Mouse (Mus musculus) forebrain, embryonic 13.5 days (tissue): Measurements from ENCODE around the gene Stxbp3. TPM values are rescaled to one million over a fixed set of nuclear protein-coding genes. Genes with fewer than 3 reads are reported as not detected.
A peak's percentile ranks its signal among the peaks of the same experiment; 100 is the strongest.
"Not testable (repeated sequence)": the region's sequence is repeated elsewhere in the genome, so short reads cannot be mapped to it uniquely, and the experiment has no call there.

Source experiments
- ATAC-seq: fragments of 200-750 bp; cut with Nextera tagmentation; 2 replicates; pipeline ENCODE4 v1.8.0; 2017
- H3K27ac ChIP-seq: fragments of 300-500 bp; sonication (generic); 2 replicates; pipeline ENCODE4 v1.5.1; 2015; ENCODE audit warnings: inconsistent platforms, mild to moderate bottlenecking, moderate library complexity
- H3K27me3 ChIP-seq: fragments of 300-500 bp; sonication (generic); 2 replicates; pipeline ENCODE4 v1.6.1; 2015; ENCODE audit warnings: mild to moderate bottlenecking, inconsistent platforms
- H3K36me3 ChIP-seq: fragments of 300-500 bp; sonication (generic); 2 replicates; pipeline ENCODE4 v1.6.1; 2015; ENCODE audit warnings: mild to moderate bottlenecking, inconsistent platforms; ENCODE audit not compliant: poor library complexity, severe bottlenecking
- H3K4me1 ChIP-seq: fragments of 300-500 bp; sonication (generic); 2 replicates; pipeline ENCODE4 v1.6.1; 2015; ENCODE audit warnings: inconsistent platforms
- H3K4me2 ChIP-seq: fragments of 300-500 bp; sonication (generic); 2 replicates; pipeline ENCODE4 v1.6.1; 2015; ENCODE audit warnings: inconsistent platforms, mild to moderate bottlenecking, moderate library complexity
- H3K4me3 ChIP-seq: fragments of 300-500 bp; sonication (generic); 2 replicates; pipeline ENCODE4 v1.5.1; 2015; ENCODE audit warnings: mild to moderate bottlenecking, inconsistent platforms
- H3K9ac ChIP-seq: fragments of 300-500 bp; sonication (generic); 2 replicates; pipeline ENCODE4 v1.6.1; 2015; ENCODE audit warnings: mild to moderate bottlenecking, inconsistent platforms
- H3K9me3 ChIP-seq: fragments of 300-500 bp; sonication (generic); replicated peaks from 2 replicates; pipeline ENCODE4 v1.6.1; 2016; ENCODE audit warnings: inconsistent platforms
- WGBS: fragments of 180-500 bp; shearing (Covaris S2); methylation state at CpG from one replicate; pipeline ENCODE4 v1.1.7; 2015; 5-methylcytosine and 5-hydroxymethylcytosine counted together
- polyA plus RNA-seq: library from polyadenylated mRNA; unstranded; fragments of >200 nt; fragmentation: Nextera tagmentation; extraction: Ambion mirVana; gene quantifications from 2 replicates; pipeline ENCODE4 v1.2.1, GENCODE M21; 2015

Stxbp3 gene
- polyA plus RNA-seq, 1 experiment from 2014 or later, result 16.0 TPM

- H3K27me3 ChIP-seq, result no peaks in the 10 kb centered on the region
- WGBS, result 53% methylated on average over 2 of the region's 2 CpGs
- 0 out of 2 replicates have a peak, but pooled peaks have one; percentile 33 for ATAC-seq
- peaks cover 12% of the 10 kb centered on the region for H3K4me1 ChIP-seq
- H3K27ac ChIP-seq, result no peak overlapping the region
- no peaks in the 10 kb centered on the region for H3K9me3 ChIP-seq
- H3K4me2 ChIP-seq, result no peak overlapping the region
- no peaks in the 10 kb centered on the region for H3K36me3 ChIP-seq
- no peak overlapping the region for H3K9ac ChIP-seq
- H3K4me3 ChIP-seq, result no peak overlapping the region
Observed at GRCm38 (mm10) chr3:108879129-108879528, 38.8 kb upstream of the Stxbp3 start.

- no peaks in the 10 kb centered on the region for H3K36me3 ChIP-seq
- H3K4me1 ChIP-seq, result no peaks in the 10 kb centered on the region
- no peak for ATAC-seq
- 78% methylated on average over 6 of the region's 6 CpGs for WGBS
- no peak overlapping the region for H3K9ac ChIP-seq
- no peak overlapping the region for H3K4me3 ChIP-seq
- H3K27me3 ChIP-seq, result no peaks in the 10 kb centered on the region
- no peaks in the 10 kb centered on the region for H3K9me3 ChIP-seq
- H3K27ac ChIP-seq, result no peak overlapping the region
- no peak overlapping the region for H3K4me2 ChIP-seq
Observed at GRCm38 (mm10) chr3:108870631-108871030, 30.3 kb upstream of the Stxbp3 start.

GRCm38 (mm10) chr3:108867449-108867848 lies 27.1 kb upstream of the Stxbp3 start:
- no peak overlapping the region for H3K4me3 ChIP-seq
- H3K9me3 ChIP-seq, result no peaks in the 10 kb centered on the region
- no peaks in the 10 kb centered on the region for H3K27me3 ChIP-seq
- H3K9ac ChIP-seq, result no peak overlapping the region
- H3K36me3 ChIP-seq, result no peaks in the 10 kb centered on the region
- H3K27ac ChIP-seq, result no peak overlapping the region
- no peak for ATAC-seq
- no peak overlapping the region for H3K4me2 ChIP-seq
- 93% methylated on average over 3 of the region's 3 CpGs for WGBS
- no peaks in the 10 kb centered on the region for H3K4me1 ChIP-seq

GRCm38 (mm10) chr3:108865676-108866075 lies 25.4 kb upstream of the Stxbp3 start:
- no peak overlapping the region for H3K4me3 ChIP-seq
- no peaks in the 10 kb centered on the region for H3K9me3 ChIP-seq
- no peak overlapping the region for H3K9ac ChIP-seq
- H3K27ac ChIP-seq, result no peak overlapping the region
- no peak overlapping the region for H3K4me2 ChIP-seq
- H3K36me3 ChIP-seq, result no peaks in the 10 kb centered on the region
- no peaks in the 10 kb centered on the region for H3K27me3 ChIP-seq
- WGBS, result 96% methylated on average over 3 of the region's 3 CpGs
- no peak for ATAC-seq
- no peaks in the 10 kb centered on the region for H3K4me1 ChIP-seq

GRCm38 (mm10) chr3:108865129-108865528 lies 24.8 kb upstream of the Stxbp3 start:
- H3K4me3 ChIP-seq, result no peak overlapping the region
- no peaks in the 10 kb centered on the region for H3K4me1 ChIP-seq
- H3K27me3 ChIP-seq, result no peaks in the 10 kb centered on the region
- H3K9ac ChIP-seq, result no peak overlapping the region
- WGBS, result 21% methylated on average over 3 of the region's 3 CpGs
- H3K9me3 ChIP-seq, result no peaks in the 10 kb centered on the region
- H3K36me3 ChIP-seq, result no peaks in the 10 kb centered on the region
- no peak overlapping the region for H3K4me2 ChIP-seq
- no peak for ATAC-seq
- no peak overlapping the region for H3K27ac ChIP-seq

GRCm38 (mm10) chr3:108863091-108863490 lies 22.8 kb upstream of the Stxbp3 start:
- WGBS, result 82% methylated on average over 10 of the region's 10 CpGs

GRCm38 (mm10) chr3:108862282-108862681 lies 22.0 kb upstream of the Stxbp3 start:
- H3K4me2 ChIP-seq, H3K4me3 ChIP-seq, H3K36me3 ChIP-seq, H3K27me3 ChIP-seq, H3K27ac ChIP-seq, H3K9me3 ChIP-seq, ATAC-seq, H3K9ac ChIP-seq: not testable (repeated sequence)
- peaks cover 15% of the 10 kb centered on the region for H3K4me1 ChIP-seq
- WGBS, result 90% methylated on average over 4 of the region's 4 CpGs

More at GRCm38 (mm10) chr3:108863091-108863490, 22.8 kb upstream of the Stxbp3 start:
- Histone ChIP-seq H3K4me1 (peaks cover 11% of the 10 kb centered on the region), H3K27ac (no peak overlapping the region), H3K4me2 (no peak overlapping the region), H3K9me3 (no peaks in the 10 kb centered on the region), H3K27me3 (no peaks in the 10 kb centered on the region), H3K4me3 (no peak overlapping the region), H3K9ac (no peak overlapping the region), H3K36me3 (no peaks in the 10 kb centered on the region)
- no peak for ATAC-seq

GRCm38 (mm10) chr3:108860786-108861185 lies 20.5 kb upstream of the Stxbp3 start:
- H3K27me3 ChIP-seq, result no peaks in the 10 kb centered on the region
- no peak overlapping the region for H3K4me2 ChIP-seq
- ATAC-seq, result no peak
- WGBS, result 79% methylated on average over 2 of the region's 2 CpGs
- peaks cover 29% of the 10 kb centered on the region for H3K4me1 ChIP-seq
- no peak overlapping the region for H3K9ac ChIP-seq
- H3K36me3 ChIP-seq, result no peaks in the 10 kb centered on the region
- H3K27ac ChIP-seq, result no peak overlapping the region
- no peak overlapping the region for H3K4me3 ChIP-seq
- H3K9me3 ChIP-seq, result no peaks in the 10 kb centered on the region

GRCm38 (mm10) chr3:108858231-108858770 lies 18.0 kb upstream of the Stxbp3 start:
- H3K9me3 ChIP-seq, result no peaks in the 10 kb centered on the region
- WGBS, result 8% methylated on average over 7 of the region's 7 CpGs
- H3K4me3 ChIP-seq, result no peak overlapping the region
- H3K4me1 ChIP-seq, result peaks cover 38% of the 10 kb centered on the region
- H3K27me3 ChIP-seq, result no peaks in the 10 kb centered on the region
- no peaks in the 10 kb centered on the region for H3K36me3 ChIP-seq
- H3K4me2 ChIP-seq, result peak overlapping the region; percentile 42
- peak overlapping the region; percentile 81 for H3K27ac ChIP-seq
- H3K9ac ChIP-seq, result no peak overlapping the region
- peak; percentile 95 for ATAC-seq

- no peak overlapping the region for H3K9ac ChIP-seq
- ATAC-seq, result no peak; the same call in 1 of the 2 replicates
- H3K4me1 ChIP-seq, result peaks cover 38% of the 10 kb centered on the region
- WGBS, result 77% methylated on average over 1 of the region's 1 CpGs
- no peaks in the 10 kb centered on the region for H3K9me3 ChIP-seq
- peak overlapping the region; percentile 42; the same call in 1 of the 2 replicates for H3K4me2 ChIP-seq
- H3K36me3 ChIP-seq, result no peaks in the 10 kb centered on the region
- no peaks in the 10 kb centered on the region for H3K27me3 ChIP-seq
- peak overlapping the region; percentile 81 for H3K27ac ChIP-seq
- no peak overlapping the region for H3K4me3 ChIP-seq
Observed at GRCm38 (mm10) chr3:108857714-108858113, 17.4 kb upstream of the Stxbp3 start.

GRCm38 (mm10) chr3:108857124-108857470 lies 16.8 kb upstream of the Stxbp3 start:
- H3K27ac ChIP-seq, result no peak overlapping the region
- 22% methylated on average over 3 of the region's 3 CpGs for WGBS
- H3K27me3 ChIP-seq, result no peaks in the 10 kb centered on the region
- no peaks in the 10 kb centered on the region for H3K9me3 ChIP-seq
- no peak overlapping the region for H3K4me3 ChIP-seq
- H3K9ac ChIP-seq, result no peak overlapping the region
- no peak for ATAC-seq
- peaks cover 38% of the 10 kb centered on the region for H3K4me1 ChIP-seq
- H3K4me2 ChIP-seq, result no peak overlapping the region
- H3K36me3 ChIP-seq, result no peaks in the 10 kb centered on the region

GRCm38 (mm10) chr3:108856386-108857123 lies 16.2 kb upstream of the Stxbp3 start:
- no peak for ATAC-seq
- Histone ChIP-seq H3K9ac (no peak overlapping the region), H3K4me3 (no peak overlapping the region), H3K36me3 (no peaks in the 10 kb centered on the region), H3K4me2 (no peak overlapping the region), H3K27ac (0 out of 2 replicates have a peak overlapping the region, but pooled peaks have one; percentile 19), H3K9me3 (no peaks in the 10 kb centered on the region), H3K27me3 (no peaks in the 10 kb centered on the region), H3K4me1 (peaks cover 38% of the 10 kb centered on the region)
- 37% methylated on average over 8 of the region's 8 CpGs for WGBS
